Mouse (Mus musculus) embryonic facial prominence, embryonic 14.5 days (tissue): ENCODE measurements at regions not wholly inside any gene's neighbourhood (a gene's known extent, or its start where the extent isn't known, plus 50 kb on each side); places are given as distances from the start of the nearest gene placed in this dataset.

Experiments
- ATAC-seq: fragments of 200-750 bp; cut with Nextera tagmentation; 2 replicates; pipeline ENCODE4 v1.8.0; 2017; ENCODE audit warnings: low read depth, moderate number of reproducible peaks, moderate TSS enrichment
- DNase-seq: peaks from one replicate; pipeline ENCODE4 v3.0.0-alpha.2; 2015; ENCODE audit warnings: low spot score
- H3K27ac ChIP-seq: fragments of 300-500 bp; sonication (generic); replicated peaks from 2 replicates; pipeline ENCODE4 v1.5.1; 2014; ENCODE audit warnings: low read depth, mild to moderate bottlenecking, low read length, moderate library complexity
- H3K27me3 ChIP-seq: fragments of 300-500 bp; sonication (generic); replicated peaks from 2 replicates; pipeline ENCODE4 v1.6.1; 2014; ENCODE audit warnings: low read length; ENCODE audit not compliant: control insufficient read depth, insufficient read depth
- H3K36me3 ChIP-seq: fragments of 300-500 bp; sonication (generic); 2 replicates; pipeline ENCODE4 v1.6.1; 2014; ENCODE audit warnings: low read length, mixed read lengths; ENCODE audit not compliant: control insufficient read depth, insufficient read depth
- H3K4me1 ChIP-seq: fragments of 300-500 bp; sonication (generic); 2 replicates; pipeline ENCODE4 v1.6.1; 2014; ENCODE audit warnings: antibody characterized with exemption, low read length; ENCODE audit not compliant: control insufficient read depth, insufficient read depth
- H3K4me2 ChIP-seq: fragments of 300-500 bp; sonication (generic); 2 replicates; pipeline ENCODE4 v1.6.1; 2014; ENCODE audit warnings: low read depth, mild to moderate bottlenecking, low read length, moderate library complexity, mixed read lengths
- H3K4me3 ChIP-seq: fragments of 300-500 bp; sonication (generic); 2 replicates; pipeline ENCODE4 v1.5.1; 2014; ENCODE audit warnings: low read depth, mild to moderate bottlenecking, low read length
- H3K9ac ChIP-seq: fragments of 300-500 bp; sonication (generic); 2 replicates; pipeline ENCODE4 v1.6.1; 2014; ENCODE audit warnings: low read depth, mild to moderate bottlenecking, low read length, moderate library complexity, mixed read lengths
- H3K9me3 ChIP-seq: fragments of 300-500 bp; sonication (generic); 2 replicates; pipeline ENCODE4 v1.6.1; 2016; ENCODE audit warnings: low read length; ENCODE audit not compliant: control insufficient read depth
- WGBS: fragments of 180-500 bp; shearing (Covaris S2); extraction: QIAGEN DNeasy Blood & Tissue Kit; methylation state at CpG from one replicate; pipeline ENCODE4 v1.1.7; 2014; 5-methylcytosine and 5-hydroxymethylcytosine counted together

GRCm38 (mm10) chr10:84111502-84111901 lies 328.9 kb downstream of the Nuak1 start:
- no peaks in the 10 kb centered on the region for H3K36me3 ChIP-seq
- H3K4me2 ChIP-seq: no peak overlapping the region
- DNase-seq: peak; percentile 57
- WGBS: 33% methylated on average over 4 of the region's 5 CpGs
- H3K9me3 ChIP-seq: no peaks in the 10 kb centered on the region
- no peak overlapping the region for H3K27ac ChIP-seq
- ATAC-seq: peak; percentile 84; the same call in 1 of the 2 replicates
- H3K4me3 ChIP-seq: no peak overlapping the region
- 0 out of 2 replicates have a peak, but pooled peaks cover 4% of the 10 kb centered on the region for H3K4me1 ChIP-seq
- no peak overlapping the region for H3K9ac ChIP-seq
- H3K27me3 ChIP-seq: no peaks in the 10 kb centered on the region

- DNase-seq (no peak), ATAC-seq (peak; percentile 9; the same call in 1 of the 2 replicates)
- Histone ChIP-seq H3K4me3 (no peak overlapping the region), H3K4me2 (no peak overlapping the region), H3K36me3 (no peaks in the 10 kb centered on the region), H3K9me3 (no peaks in the 10 kb centered on the region), H3K27me3 (no peaks in the 10 kb centered on the region), H3K27ac (no peak overlapping the region), H3K4me1 (0 out of 2 replicates have a peak, but pooled peaks cover 4% of the 10 kb centered on the region), H3K9ac (no peak overlapping the region)
- WGBS: 61% methylated on average over 5 of the region's 5 CpGs
Measured at GRCm38 (mm10) chr10:84111909-84112308, 328.5 kb downstream of the Nuak1 start.

GRCm38 (mm10) chr10:84119952-84120550 lies 320.3 kb downstream of the Nuak1 start:
- H3K4me1 ChIP-seq: no peaks in the 10 kb centered on the region
- 85% methylated on average over 8 of the region's 8 CpGs for WGBS
- H3K9me3 ChIP-seq: no peaks in the 10 kb centered on the region
- no peak for DNase-seq
- H3K4me2 ChIP-seq: no peak overlapping the region
- H3K27ac ChIP-seq: no peak overlapping the region
- H3K36me3 ChIP-seq: no peaks in the 10 kb centered on the region
- H3K4me3 ChIP-seq: no peak overlapping the region
- no peak overlapping the region for H3K9ac ChIP-seq
- H3K27me3 ChIP-seq: no peaks in the 10 kb centered on the region
- ATAC-seq: no peak

GRCm38 (mm10) chr10:84137019-84137658 lies 303.3 kb downstream of the Nuak1 start:
- no peaks in the 10 kb centered on the region for H3K36me3 ChIP-seq
- H3K4me2 ChIP-seq: no peak overlapping the region
- no peak overlapping the region for H3K4me3 ChIP-seq
- no peaks in the 10 kb centered on the region for H3K4me1 ChIP-seq
- DNase-seq: no peak
- H3K27ac ChIP-seq: no peak overlapping the region
- no peak for ATAC-seq
- WGBS: 72% methylated on average over 4 of the region's 4 CpGs
- no peak overlapping the region for H3K9ac ChIP-seq
- no peaks in the 10 kb centered on the region for H3K27me3 ChIP-seq
- peaks cover 4% of the 10 kb centered on the region; the same call in 1 of the 2 replicates for H3K9me3 ChIP-seq

- Histone ChIP-seq H3K4me2 (no peak overlapping the region), H3K9me3 (peaks cover 4% of the 10 kb centered on the region; the same call in 1 of the 2 replicates), H3K27me3 (no peaks in the 10 kb centered on the region), H3K4me1 (peaks cover 9% of the 10 kb centered on the region), H3K36me3 (no peaks in the 10 kb centered on the region), H3K9ac (no peak overlapping the region), H3K27ac (no peak overlapping the region), H3K4me3 (no peak overlapping the region)
- ATAC-seq: no peak
- no peak for DNase-seq
- 42% methylated on average over 8 of the region's 8 CpGs for WGBS
Measured at GRCm38 (mm10) chr10:84142741-84143454, 297.5 kb downstream of the Nuak1 start.

GRCm38 (mm10) chr10:84143674-84144343 lies 296.6 kb downstream of the Nuak1 start:
- 24% methylated on average over 5 of the region's 5 CpGs for WGBS

GRCm38 (mm10) chr10:84144344-84144687 lies 296.1 kb downstream of the Nuak1 start:
- H3K9ac ChIP-seq: no peak overlapping the region
- H3K9me3 ChIP-seq: peaks cover 4% of the 10 kb centered on the region; the same call in 1 of the 2 replicates
- 0 out of 2 replicates have a peak, but pooled peaks have one; percentile 15 for ATAC-seq
- no peaks in the 10 kb centered on the region for H3K27me3 ChIP-seq
- no peak for DNase-seq
- H3K36me3 ChIP-seq: no peaks in the 10 kb centered on the region
- no peak overlapping the region for H3K4me3 ChIP-seq
- peaks cover 9% of the 10 kb centered on the region for H3K4me1 ChIP-seq
- H3K4me2 ChIP-seq: no peak overlapping the region
- no peak overlapping the region for H3K27ac ChIP-seq

More at GRCm38 (mm10) chr10:84143674-84144343, 296.6 kb downstream of the Nuak1 start:
- H3K27ac ChIP-seq: no peak overlapping the region
- no peak overlapping the region for H3K9ac ChIP-seq
- peaks cover 9% of the 10 kb centered on the region for H3K4me1 ChIP-seq
- no peaks in the 10 kb centered on the region for H3K36me3 ChIP-seq
- peak; percentile 70 for DNase-seq
- no peak overlapping the region for H3K4me3 ChIP-seq
- H3K27me3 ChIP-seq: no peaks in the 10 kb centered on the region
- ATAC-seq: peak; percentile 60; the same call in 1 of the 2 replicates
- peaks cover 4% of the 10 kb centered on the region; the same call in 1 of the 2 replicates for H3K9me3 ChIP-seq
- no peak overlapping the region for H3K4me2 ChIP-seq

GRCm38 (mm10) chr10:84147305-84147984 lies 293.0 kb downstream of the Nuak1 start:
- peaks cover 9% of the 10 kb centered on the region for H3K4me1 ChIP-seq
- H3K9ac ChIP-seq: no peak overlapping the region
- H3K27me3 ChIP-seq: no peaks in the 10 kb centered on the region
- ATAC-seq: no peak
- H3K4me3 ChIP-seq: no peak overlapping the region
- H3K9me3 ChIP-seq: no peaks in the 10 kb centered on the region
- H3K36me3 ChIP-seq: no peaks in the 10 kb centered on the region
- H3K4me2 ChIP-seq: no peak overlapping the region
- 75% methylated on average over 2 of the region's 2 CpGs for WGBS
- H3K27ac ChIP-seq: no peak overlapping the region
- DNase-seq: no peak
